Mouse (Mus musculus) c-Kit-negative CD71-positive TER-119-positive erythroid progenitor cells, embryonic 14.5 days (primary cell): ENCODE measurements around the gene Zfp706.
"Not testable (repeated sequence)": the region's sequence is repeated elsewhere in the genome, so short reads cannot be mapped to it uniquely, and the experiment has no call there.

ENCODE experiments used
- DNase-seq: peaks from one replicate; pipeline ENCODE4 v3.0.0-alpha.2; 2013; ENCODE audit warnings: low read depth, low spot score

Gene Zfp706

GRCm38 (mm10) chr15:37008546-37008945 lies 973 bp upstream of the Zfp706 start:
- no peak for DNase-seq

- peak; percentile 13 for DNase-seq
Observed at GRCm38 (mm10) chr15:37007959-37008419, 416 bp upstream of the Zfp706 start.

GRCm38 (mm10) chr15:37006475-37007164 lies 953 bp downstream of the Zfp706 start:
- DNase-seq = peak; percentile 24

GRCm38 (mm10) chr15:37005793-37006474 lies 1.6 kb downstream of the Zfp706 start:
- no peak for DNase-seq

GRCm38 (mm10) chr15:37004858-37005257 lies 2.7 kb downstream of the Zfp706 start:
- DNase-seq = no peak

- no peak for DNase-seq
Observed at GRCm38 (mm10) chr15:37002276-37002675, 5.3 kb downstream of the Zfp706 start.

GRCm38 (mm10) chr15:36999602-37000001 lies 8.0 kb downstream of the Zfp706 start:
- DNase-seq = not testable (repeated sequence)

GRCm38 (mm10) chr15:36995166-36995565 lies 12.4 kb downstream of the Zfp706 start:
- DNase-seq = no peak

- no peak for DNase-seq
Observed at GRCm38 (mm10) chr15:36994665-36995064, 12.9 kb downstream of the Zfp706 start.

GRCm38 (mm10) chr15:36993435-36994178 lies 14.0 kb downstream of the Zfp706 start:
- no peak for DNase-seq

GRCm38 (mm10) chr15:36991353-36991752 lies 16.2 kb downstream of the Zfp706 start:
- DNase-seq = no peak

- no peak for DNase-seq
Observed at GRCm38 (mm10) chr15:36989922-36990321, 17.7 kb downstream of the Zfp706 start.

- DNase-seq = no peak
Observed at GRCm38 (mm10) chr15:36988718-36989115, 18.9 kb downstream of the Zfp706 start.

- no peak for DNase-seq
Observed at GRCm38 (mm10) chr15:36987976-36988717, 19.4 kb downstream of the Zfp706 start.

GRCm38 (mm10) chr15:36987211-36987877 lies 20.2 kb downstream of the Zfp706 start:
- DNase-seq = no peak

GRCm38 (mm10) chr15:36985567-36985925 lies 22.0 kb downstream of the Zfp706 start:
- no peak for DNase-seq

- DNase-seq = no peak
Observed at GRCm38 (mm10) chr15:36984921-36985566, 22.5 kb downstream of the Zfp706 start.

- DNase-seq = no peak
Observed at GRCm38 (mm10) chr15:36983455-36983854, 24.1 kb downstream of the Zfp706 start.

GRCm38 (mm10) chr15:36980238-36980637 lies 27.3 kb downstream of the Zfp706 start:
- no peak for DNase-seq

- DNase-seq = no peak
Observed at GRCm38 (mm10) chr15:36979488-36980201, 27.9 kb downstream of the Zfp706 start.
